In the genomic region with DNA sequence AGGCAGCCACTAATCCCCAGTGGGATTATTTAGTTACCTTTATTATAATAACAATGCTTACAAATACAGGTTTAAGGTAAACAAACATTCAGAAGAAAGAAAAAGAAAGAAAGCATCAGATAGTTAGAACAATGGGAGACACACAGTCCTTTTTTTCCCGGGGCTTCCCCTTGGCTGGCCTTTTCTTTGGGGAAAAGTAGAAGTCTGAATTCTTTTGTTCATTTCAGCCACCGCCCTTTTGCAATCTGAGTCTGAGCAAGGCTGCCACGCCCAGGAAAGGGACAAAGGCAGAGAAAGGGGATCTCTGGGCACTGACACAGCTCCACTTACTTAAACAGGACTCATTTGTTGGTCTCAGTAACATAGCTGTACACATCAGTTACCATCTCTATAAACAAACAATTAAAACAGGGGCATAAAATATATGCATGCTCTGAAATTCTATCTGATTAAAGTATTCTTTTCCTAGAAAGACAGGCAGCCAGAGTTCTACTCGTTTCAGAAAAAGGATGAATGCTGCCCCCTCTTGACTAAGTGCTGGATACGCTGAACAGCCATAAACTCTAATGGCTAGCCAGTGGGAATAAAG, we compare ENCODE assay signal across 9 mouse cellular contexts.
DNase-seq lines count a peak whose midpoint lies in the region; ATAC-seq and TF ChIP-seq lines count a peak whose summit lies in the region.
"Had no signal": no experiment of that assay in that cellular context is flagged by ENCODE, and none has a peak within 500 bp of the region (broad histone marks: within the 10 kb centered on the region; RNA-seq: fewer than 3 reads in every experiment).

No protein-coding gene starts in this region.

- no peak overlapping the region for H3K4me2 ChIP-seq in liver, embryonic 12.5 days
- peak overlapping the region; percentile 41 for H3K4me2 ChIP-seq in heart, embryonic 12.5 days
- peak overlapping the region; percentile 30 for H3K4me2 ChIP-seq in kidney, embryonic 16.5 days (replicated peaks; ENCODE audit: low read depth, low read length)
- H3K4me2 ChIP-seq in lung, embryonic 14.5 days = peak overlapping the region; percentile 22; the same call in 1 of the 2 replicates

- 9% methylated on average over 5 of the region's 5 CpGs for WGBS in liver, adult 2 months
- WGBS in liver, embryonic 12.5 days (ENCODE audit: insufficient replicate concordance) = 5% methylated on average over 5 of the region's 5 CpGs
- 2% methylated on average over 5 of the region's 5 CpGs for WGBS in heart, embryonic 12.5 days
- 7% methylated on average over 5 of the region's 5 CpGs for WGBS in kidney, embryonic 16.5 days
- 6% methylated on average over 5 of the region's 5 CpGs for WGBS in lung, embryonic 14.5 days

- no peaks in the 10 kb centered on the region for H3K27me3 ChIP-seq in liver, adult 2 months (ENCODE audit: control insufficient read depth, insufficient read depth, low read length)
- no peaks in the 10 kb centered on the region for H3K27me3 ChIP-seq in liver, embryonic 12.5 days (replicated peaks)
- H3K27me3 ChIP-seq in heart, embryonic 12.5 days (replicated peaks) = no peaks in the 10 kb centered on the region
- H3K27me3 ChIP-seq in kidney, embryonic 16.5 days (ENCODE audit: insufficient read depth, low read length) = no peaks in the 10 kb centered on the region
- no peaks in the 10 kb centered on the region for H3K27me3 ChIP-seq in lung, embryonic 14.5 days (ENCODE audit: insufficient read depth, low read length)

- no peaks in the 10 kb centered on the region for H3K79me2 ChIP-seq in liver, adult 2 months (ENCODE audit: control insufficient read depth, insufficient read depth, low read length)

- no peak overlapping the region for H3K9ac ChIP-seq in liver, adult 2 months (ENCODE audit: low read depth, low read length)
- no peak overlapping the region for H3K9ac ChIP-seq in liver, embryonic 12.5 days
- H3K9ac ChIP-seq in heart, embryonic 12.5 days = no peak overlapping the region
- no peak overlapping the region for H3K9ac ChIP-seq in kidney, embryonic 16.5 days (replicated peaks; ENCODE audit: low read length)
- no peak overlapping the region for H3K9ac ChIP-seq in lung, embryonic 14.5 days

- TF ChIP-seq POLR2A in liver, adult 2 months (IDR thresholded peaks at IDR 0.05; ENCODE audit: extremely low read depth, insufficient read depth, low read length) = no peak

- no peak overlapping the region for H3K27ac ChIP-seq in liver, adult 2 months (replicated peaks; ENCODE audit: insufficient read depth, low read depth, low read length)
- no peak overlapping the region for H3K27ac ChIP-seq in liver, embryonic 12.5 days
- H3K27ac ChIP-seq in heart, embryonic 12.5 days (ENCODE audit: poor library complexity, severe bottlenecking) = peak overlapping the region; percentile 83
- peak overlapping the region; percentile 19; the same call in 1 of the 2 replicates for H3K27ac ChIP-seq in kidney, embryonic 16.5 days (ENCODE audit: low read length)
- H3K27ac ChIP-seq in lung, embryonic 14.5 days (ENCODE audit: low read depth) = peak overlapping the region; percentile 54; the same call in 1 of the 2 replicates
- H3K27ac ChIP-seq: macrophage had no signal

- ATAC-seq in liver, embryonic 12.5 days = no peak
- ATAC-seq in heart, embryonic 12.5 days (ENCODE audit: insufficient number of reproducible peaks, low FRiP score) = peak; percentile 66
- ATAC-seq in kidney, embryonic 16.5 days (ENCODE audit: low FRiP score, low TSS enrichment) = peak; percentile 78
- ATAC-seq in lung, embryonic 14.5 days (ENCODE audit: insufficient read depth) = peak; percentile 61

- no peak overlapping the region for H3K4me3 ChIP-seq in liver, adult 2 months (ENCODE audit: insufficient read depth, low read depth, low read length)
- H3K4me3 ChIP-seq in liver, embryonic 12.5 days = no peak overlapping the region
- no peak overlapping the region for H3K4me3 ChIP-seq in heart, embryonic 12.5 days
- H3K4me3 ChIP-seq in kidney, embryonic 16.5 days (ENCODE audit: low read length) = no peak overlapping the region
- no peak overlapping the region for H3K4me3 ChIP-seq in lung, embryonic 14.5 days (ENCODE audit: low read depth, low read length)

- H3K4me1 ChIP-seq in liver, adult 2 months (ENCODE audit: control insufficient read depth, insufficient read depth, low read length) = no peaks in the 10 kb centered on the region; the same call in 1 of the 2 replicates
- no peaks in the 10 kb centered on the region for H3K4me1 ChIP-seq in liver, embryonic 12.5 days
- H3K4me1 ChIP-seq in heart, embryonic 12.5 days (replicated peaks) = peaks cover 15% of the 10 kb centered on the region
- H3K4me1 ChIP-seq in kidney, embryonic 16.5 days (ENCODE audit: insufficient read depth, low read length) = peaks cover 12% of the 10 kb centered on the region
- H3K4me1 ChIP-seq in lung, embryonic 14.5 days (ENCODE audit: insufficient read depth) = no peaks in the 10 kb centered on the region

- H3K9me3 ChIP-seq in liver, embryonic 12.5 days (replicated peaks) = no peaks in the 10 kb centered on the region
- 0 out of 2 replicates have a peak, but pooled peaks cover 1% of the 10 kb centered on the region for H3K9me3 ChIP-seq in heart, embryonic 12.5 days (replicated peaks)
- H3K9me3 ChIP-seq in kidney, embryonic 16.5 days (ENCODE audit: low read length) = no peaks in the 10 kb centered on the region
- no peaks in the 10 kb centered on the region for H3K9me3 ChIP-seq in lung, embryonic 14.5 days (ENCODE audit: low read depth, low read length)

- DNase-seq in liver, adult 2 months (ENCODE audit: extremely low read depth, low read depth, low spot score) = peak; percentile 12
- peak; percentile 39 for DNase-seq in embryo, embryonic 11.5 days (ENCODE audit: low read depth, low spot score)
- peak; percentile 85 for DNase-seq in lung, embryonic 14.5 days
- DNase-seq in retina, postnatal 1 day = peak; percentile 72
- no peak for DNase-seq in spleen, adult 18-20 months

- no peaks in the 10 kb centered on the region for H3K36me3 ChIP-seq in liver, adult 2 months (ENCODE audit: control insufficient read depth, insufficient read depth, low read length)
- H3K36me3 ChIP-seq in liver, embryonic 12.5 days = no peaks in the 10 kb centered on the region
- H3K36me3 ChIP-seq in heart, embryonic 12.5 days = no peaks in the 10 kb centered on the region
- H3K36me3 ChIP-seq in kidney, embryonic 16.5 days (ENCODE audit: insufficient read depth, low read length) = no peaks in the 10 kb centered on the region
- no peaks in the 10 kb centered on the region for H3K36me3 ChIP-seq in lung, embryonic 14.5 days (ENCODE audit: insufficient read depth)

- peak; percentile 21; the same call in 1 of the 2 replicates for TF ChIP-seq CTCF in liver, adult 2 months (IDR thresholded peaks at IDR 0.05; ENCODE audit: low read depth, low read length)
- TF ChIP-seq CTCF in lung, embryonic 14.5 days (IDR thresholded peaks at IDR 0.05; ENCODE audit: low read depth) = peak; percentile 62

Comparison
In these comparisons a context has a peak if more than half of its experiments do, and no peak if none do; other contexts are left out.
1. DNase-seq: peak in liver, adult 2 months (single experiment), embryo, embryonic 11.5 days (single experiment), lung, embryonic 14.5 days (single experiment) and retina, postnatal 1 day (single experiment); none in spleen, adult 18-20 months (0 of 2).
2. H3K27ac ChIP-seq: peak in heart, embryonic 12.5 days (single experiment), kidney, embryonic 16.5 days (single experiment) and lung, embryonic 14.5 days (single experiment); none in liver, adult 2 months (single experiment) and liver, embryonic 12.5 days (single experiment).